Mouse (Mus musculus): Measurements from ENCODE around the gene Pigk. TPM values are rescaled to one million over a fixed set of nuclear protein-coding genes. Genes with fewer than 3 reads are reported as not detected.
"Not testable (repeated sequence)": the region's sequence is repeated elsewhere in the genome, so short reads cannot be mapped to it uniquely, and the experiment has no call there.

Gene Pigk
- polyA plus RNA-seq, 1 experiment from 2014 or later = 37.5 TPM

DNA sequence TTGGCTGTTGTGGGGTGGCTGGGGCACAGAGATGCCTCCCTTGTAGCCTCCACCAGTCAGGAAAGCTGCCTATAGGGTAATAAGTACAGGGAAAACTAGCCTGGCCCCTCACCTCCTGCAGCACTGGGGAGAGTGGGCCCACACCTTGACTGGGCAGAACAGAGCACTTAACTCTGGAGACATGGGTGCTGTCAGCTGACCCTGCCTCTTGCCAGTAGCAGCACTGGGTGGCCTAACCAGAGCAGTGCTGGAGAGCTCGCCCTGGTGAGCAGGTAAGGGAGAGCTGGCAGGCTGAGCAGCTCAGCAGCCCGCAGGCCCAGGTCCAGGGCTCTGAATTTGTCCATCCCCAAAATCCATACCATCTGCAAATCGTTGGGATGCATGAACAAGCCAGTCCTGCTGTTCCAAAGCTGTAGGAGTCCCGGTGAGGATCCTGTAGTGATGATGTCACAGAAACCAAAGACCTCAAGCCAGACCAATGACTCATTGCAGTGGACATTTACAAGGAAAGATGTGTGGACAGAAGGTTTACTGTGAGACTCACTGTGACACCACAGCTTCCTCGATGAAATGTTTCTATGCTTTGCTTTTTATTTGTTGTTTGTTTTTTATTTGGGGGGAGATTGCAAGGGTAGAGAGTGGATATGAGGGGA lies 74.5 kb downstream of the Pigk start:
- H3K36me3 ChIP-seq (ENCODE audit: control insufficient read depth, insufficient read depth, low read length); H3K9me3 ChIP-seq (replicated peaks; ENCODE audit: control insufficient read depth, low read length); H3K4me1 ChIP-seq (ENCODE audit: control insufficient read depth, insufficient read depth, low read length); H3K9ac ChIP-seq (ENCODE audit: low read depth, low read length); H3K4me3 ChIP-seq (ENCODE audit: low read depth, low read length); ATAC-seq (replicated peaks; ENCODE audit: insufficient number of reproducible peaks, low FRiP score, low TSS enrichment); H3K27ac ChIP-seq (ENCODE audit: low read depth, low read length); H3K4me2 ChIP-seq; H3K27me3 ChIP-seq (ENCODE audit: control insufficient read depth, insufficient read depth, low read length): not testable (repeated sequence)
- WGBS (ENCODE audit: insufficient replicate concordance) = 80% methylated on average over 5 of the region's 5 CpGs

DNA sequence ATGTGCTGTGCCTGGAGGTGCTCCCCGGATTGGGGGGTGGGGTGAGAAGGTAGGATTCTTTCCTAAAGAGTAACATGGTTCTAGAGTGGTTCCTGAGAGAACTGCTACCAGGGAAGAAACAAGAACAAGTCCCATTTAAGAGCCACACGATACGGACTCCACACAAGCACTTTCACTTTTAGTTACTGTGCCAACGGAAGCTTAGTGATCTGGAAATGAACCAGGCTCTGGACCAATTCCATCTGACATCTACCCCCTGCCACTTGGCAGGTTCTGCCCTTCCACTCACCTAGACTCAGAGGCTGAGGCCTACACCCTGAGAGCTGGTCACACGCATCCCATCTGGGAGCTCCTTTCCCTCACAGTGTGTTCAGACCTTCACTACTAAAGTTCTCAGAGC lies 78.7 kb downstream of the Pigk start:
- no peak for ATAC-seq (replicated peaks; ENCODE audit: insufficient number of reproducible peaks, low FRiP score, low TSS enrichment)
- H3K36me3 ChIP-seq (ENCODE audit: control insufficient read depth, insufficient read depth, low read length) = peaks cover 2% of the 10 kb centered on the region; the same call in 1 of the 2 replicates
- H3K4me3 ChIP-seq (ENCODE audit: low read depth, low read length) = no peak overlapping the region
- H3K27ac ChIP-seq (ENCODE audit: low read depth, low read length) = no peak overlapping the region
- no peaks in the 10 kb centered on the region for H3K27me3 ChIP-seq (ENCODE audit: control insufficient read depth, insufficient read depth, low read length)
- H3K9ac ChIP-seq (ENCODE audit: low read depth, low read length) = no peak overlapping the region
- H3K9me3 ChIP-seq (replicated peaks; ENCODE audit: control insufficient read depth, low read length) = no peaks in the 10 kb centered on the region
- 84% methylated on average over 5 of the region's 5 CpGs for WGBS (ENCODE audit: insufficient replicate concordance)
- no peak overlapping the region for H3K4me2 ChIP-seq
- H3K4me1 ChIP-seq (ENCODE audit: control insufficient read depth, insufficient read depth, low read length) = peaks cover 5% of the 10 kb centered on the region

DNA sequence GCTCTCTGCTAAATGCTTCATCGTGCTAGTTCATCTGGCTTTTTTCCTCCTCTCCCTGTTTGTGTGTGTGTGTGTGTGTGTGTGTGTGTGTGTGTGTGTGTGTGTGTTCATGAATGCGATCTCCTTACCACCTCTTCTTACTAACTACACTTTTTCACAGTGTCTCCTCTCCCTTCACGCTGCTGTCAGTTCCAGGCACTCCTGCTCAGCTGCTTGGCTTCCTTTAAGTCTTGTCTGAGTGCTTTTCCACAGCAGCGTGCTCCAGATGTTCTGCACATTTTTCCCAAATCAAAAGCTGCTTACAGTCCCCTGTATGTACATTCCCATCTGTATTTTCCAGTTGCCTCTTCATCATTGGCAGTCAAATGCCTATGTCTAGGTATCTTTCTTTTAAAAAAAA lies 79.1 kb downstream of the Pigk start:
- Histone ChIP-seq H3K9me3 (replicated peaks; ENCODE audit: control insufficient read depth, low read length) (no peaks in the 10 kb centered on the region), H3K4me2 (no peak overlapping the region), H3K4me3 (ENCODE audit: low read depth, low read length) (no peak overlapping the region), H3K4me1 (ENCODE audit: control insufficient read depth, insufficient read depth, low read length) (peaks cover 5% of the 10 kb centered on the region), H3K27me3 (ENCODE audit: control insufficient read depth, insufficient read depth, low read length) (no peaks in the 10 kb centered on the region), H3K27ac (ENCODE audit: low read depth, low read length) (no peak overlapping the region), H3K36me3 (ENCODE audit: control insufficient read depth, insufficient read depth, low read length) (peaks cover 2% of the 10 kb centered on the region; the same call in 1 of the 2 replicates), H3K9ac (ENCODE audit: low read depth, low read length) (no peak overlapping the region)
- no peak for ATAC-seq (replicated peaks; ENCODE audit: insufficient number of reproducible peaks, low FRiP score, low TSS enrichment)
- 84% methylated on average over 4 of the region's 4 CpGs for WGBS (ENCODE audit: insufficient replicate concordance)

DNA sequence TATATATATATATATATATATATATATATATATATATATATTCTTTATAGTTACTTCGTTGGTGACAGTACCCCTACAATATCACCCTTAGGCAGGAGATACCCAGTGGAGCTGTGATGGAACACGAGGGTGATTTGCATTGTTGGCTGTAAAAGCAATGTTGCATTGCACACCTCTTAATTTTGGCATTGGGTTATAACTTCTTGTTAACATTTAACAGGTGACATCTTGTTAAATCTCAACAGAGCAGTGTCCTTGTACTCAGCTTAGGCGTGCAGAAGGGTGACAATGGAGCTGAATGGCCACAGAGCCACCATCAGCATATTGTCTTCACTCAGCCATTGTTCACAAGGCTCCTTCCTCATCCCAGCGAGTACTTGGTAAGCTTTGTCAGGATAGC lies 82.3 kb downstream of the Pigk start:
- no peak overlapping the region for H3K9ac ChIP-seq (ENCODE audit: low read depth, low read length)
- 88% methylated on average over 4 of the region's 4 CpGs for WGBS (ENCODE audit: insufficient replicate concordance)
- no peak overlapping the region for H3K4me2 ChIP-seq
- no peaks in the 10 kb centered on the region for H3K27me3 ChIP-seq (ENCODE audit: control insufficient read depth, insufficient read depth, low read length)
- peaks cover 2% of the 10 kb centered on the region; the same call in 1 of the 2 replicates for H3K36me3 ChIP-seq (ENCODE audit: control insufficient read depth, insufficient read depth, low read length)
- 0 out of 2 replicates have a peak, but pooled peaks cover 3% of the 10 kb centered on the region for H3K9me3 ChIP-seq (replicated peaks; ENCODE audit: control insufficient read depth, low read length)
- no peak overlapping the region for H3K4me3 ChIP-seq (ENCODE audit: low read depth, low read length)
- H3K4me1 ChIP-seq (ENCODE audit: control insufficient read depth, insufficient read depth, low read length) = peaks cover 5% of the 10 kb centered on the region
- no peak for ATAC-seq (replicated peaks; ENCODE audit: insufficient number of reproducible peaks, low FRiP score, low TSS enrichment)
- no peak overlapping the region for H3K27ac ChIP-seq (ENCODE audit: low read depth, low read length)

DNA sequence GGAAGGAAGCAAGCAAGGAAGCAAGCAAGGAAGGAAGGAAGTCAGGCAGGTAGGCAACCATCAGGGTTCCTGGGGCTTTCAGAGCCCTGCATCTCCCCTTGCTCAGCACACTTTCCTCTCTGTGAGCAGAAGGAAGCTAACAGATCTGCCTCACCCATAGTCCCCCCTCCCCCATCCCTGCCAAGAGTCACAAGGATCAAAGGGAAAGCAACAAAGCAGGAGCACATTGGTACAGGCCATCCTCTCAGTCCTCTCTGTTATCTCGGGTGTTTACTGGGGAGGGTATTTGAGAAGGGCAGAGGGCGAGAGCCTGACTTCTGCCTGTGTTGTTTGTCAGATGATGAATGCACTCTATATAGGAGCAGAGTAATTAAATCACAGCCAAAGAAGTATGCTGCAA lies 83.5 kb downstream of the Pigk start:
- no peak for ATAC-seq (replicated peaks; ENCODE audit: insufficient number of reproducible peaks, low FRiP score, low TSS enrichment)

DNA sequence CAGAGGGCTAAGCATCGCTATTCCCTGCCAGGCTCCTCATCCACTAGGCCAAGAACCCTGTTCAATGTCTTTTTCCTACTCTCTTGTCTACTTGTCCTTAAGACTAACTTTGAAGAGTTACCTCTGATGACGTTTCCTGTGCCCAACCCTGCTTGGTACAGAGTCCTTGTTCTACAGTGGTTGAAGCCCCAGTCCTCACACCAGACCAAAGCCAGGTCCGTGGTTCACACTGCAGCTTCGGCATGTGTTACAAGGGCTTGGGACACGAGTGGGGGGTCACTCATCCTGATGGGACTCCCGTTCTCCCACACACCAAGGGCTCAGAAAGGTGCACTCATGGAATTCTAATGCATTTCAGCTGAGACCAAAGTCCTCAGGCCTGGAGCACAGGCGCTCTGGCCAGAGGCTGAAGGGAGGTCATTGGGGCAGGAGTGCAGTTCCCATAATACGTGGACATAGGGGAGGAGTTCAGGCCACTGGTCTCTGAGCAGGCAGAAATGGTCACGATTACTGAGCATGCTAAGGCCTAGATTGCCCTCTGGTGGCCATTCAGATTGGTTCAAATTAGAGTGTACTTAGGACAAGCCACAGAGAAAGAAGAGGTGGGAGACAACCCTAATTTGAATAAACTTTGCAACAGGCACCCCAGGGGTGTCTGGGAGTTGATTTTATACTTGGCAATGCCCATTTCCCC lies 86.0 kb downstream of the Pigk start:
- Histone ChIP-seq H3K4me2 (no peak overlapping the region), H3K36me3 (ENCODE audit: control insufficient read depth, insufficient read depth, low read length) (no peaks in the 10 kb centered on the region), H3K27ac (ENCODE audit: low read depth, low read length) (no peak overlapping the region), H3K4me1 (ENCODE audit: control insufficient read depth, insufficient read depth, low read length) (peaks cover 5% of the 10 kb centered on the region), H3K4me3 (ENCODE audit: low read depth, low read length) (no peak overlapping the region), H3K27me3 (ENCODE audit: control insufficient read depth, insufficient read depth, low read length) (no peaks in the 10 kb centered on the region), H3K9me3 (replicated peaks; ENCODE audit: control insufficient read depth, low read length) (0 out of 2 replicates have a peak, but pooled peaks cover 3% of the 10 kb centered on the region), H3K9ac (ENCODE audit: low read depth, low read length) (no peak overlapping the region)
- ATAC-seq (replicated peaks; ENCODE audit: insufficient number of reproducible peaks, low FRiP score, low TSS enrichment) = no peak
- 78% methylated on average over 9 of the region's 9 CpGs for WGBS (ENCODE audit: insufficient replicate concordance)

More for the DNA sequence above, 83.5 kb downstream of the Pigk start:
- Histone ChIP-seq H3K36me3 (ENCODE audit: control insufficient read depth, insufficient read depth, low read length) (peaks cover 2% of the 10 kb centered on the region; the same call in 1 of the 2 replicates), H3K4me1 (ENCODE audit: control insufficient read depth, insufficient read depth, low read length) (peaks cover 5% of the 10 kb centered on the region), H3K9ac (ENCODE audit: low read depth, low read length) (no peak overlapping the region), H3K9me3 (replicated peaks; ENCODE audit: control insufficient read depth, low read length) (0 out of 2 replicates have a peak, but pooled peaks cover 3% of the 10 kb centered on the region), H3K27ac (ENCODE audit: low read depth, low read length) (no peak overlapping the region), H3K4me2 (no peak overlapping the region), H3K27me3 (ENCODE audit: control insufficient read depth, insufficient read depth, low read length) (no peaks in the 10 kb centered on the region), H3K4me3 (ENCODE audit: low read depth, low read length) (no peak overlapping the region)
- 17% methylated on average over 2 of the region's 2 CpGs for WGBS (ENCODE audit: insufficient replicate concordance)

DNA sequence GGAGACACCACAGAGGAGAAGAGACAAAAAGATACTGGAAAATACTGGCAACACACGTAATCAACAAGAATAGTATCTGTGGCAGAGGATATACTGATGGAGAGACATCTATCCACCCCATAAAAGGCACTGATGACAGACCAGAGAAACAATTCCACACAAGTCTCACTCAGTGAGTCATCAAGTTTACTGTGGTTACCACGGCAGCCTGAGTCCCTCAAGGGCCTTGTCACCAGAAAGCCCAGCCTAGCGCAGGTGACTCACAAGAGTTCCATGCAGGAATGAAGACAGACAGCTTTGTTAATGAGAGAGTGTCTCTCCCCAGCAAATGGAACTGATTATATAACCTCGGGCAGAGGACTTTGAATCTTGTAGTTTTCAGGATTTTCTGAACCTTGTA lies 100.0 kb downstream of the Pigk start:
- whole genome bisulfite sequencing (ENCODE audit: insufficient replicate concordance) = 42% methylated on average over 4 of the region's 4 CpGs

DNA sequence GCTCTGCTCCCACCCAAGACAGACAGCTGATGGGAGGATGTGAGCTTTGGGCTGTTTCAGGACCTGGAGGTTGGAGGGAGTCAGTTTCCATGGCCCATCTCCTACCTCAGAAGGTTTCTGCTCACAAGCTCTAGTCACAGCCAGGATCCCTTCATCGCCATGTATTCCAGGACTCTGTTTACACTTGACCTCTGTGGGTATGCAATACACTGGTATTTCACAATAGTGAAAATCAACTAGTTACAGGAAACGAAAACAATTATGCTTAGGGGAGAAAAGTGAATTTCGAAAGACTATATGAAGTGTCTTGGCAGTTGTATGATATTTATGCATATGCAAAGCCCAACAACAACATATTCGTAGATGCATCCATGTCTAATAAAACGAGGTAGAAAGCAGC lies 101.2 kb downstream of the Pigk start:
- 80% methylated on average over 5 of the region's 5 CpGs for WGBS (ENCODE audit: insufficient replicate concordance)
- H3K4me2 ChIP-seq = no peak overlapping the region
- no peak overlapping the region for H3K4me3 ChIP-seq (ENCODE audit: low read depth, low read length)
- H3K36me3 ChIP-seq (ENCODE audit: control insufficient read depth, insufficient read depth, low read length) = no peaks in the 10 kb centered on the region
- H3K9me3 ChIP-seq (replicated peaks; ENCODE audit: control insufficient read depth, low read length) = no peaks in the 10 kb centered on the region
- no peaks in the 10 kb centered on the region for H3K27me3 ChIP-seq (ENCODE audit: control insufficient read depth, insufficient read depth, low read length)
- H3K9ac ChIP-seq (ENCODE audit: low read depth, low read length) = no peak overlapping the region
- H3K4me1 ChIP-seq (ENCODE audit: control insufficient read depth, insufficient read depth, low read length) = no peaks in the 10 kb centered on the region
- no peak for ATAC-seq (replicated peaks; ENCODE audit: insufficient number of reproducible peaks, low FRiP score, low TSS enrichment)
- H3K27ac ChIP-seq (ENCODE audit: low read depth, low read length) = no peak overlapping the region

More for the DNA sequence above, 100.0 kb downstream of the Pigk start:
- H3K4me1 ChIP-seq (ENCODE audit: control insufficient read depth, insufficient read depth, low read length) = no peaks in the 10 kb centered on the region
- no peaks in the 10 kb centered on the region for H3K27me3 ChIP-seq (ENCODE audit: control insufficient read depth, insufficient read depth, low read length)
- no peak overlapping the region for H3K4me2 ChIP-seq
- no peaks in the 10 kb centered on the region for H3K9me3 ChIP-seq (replicated peaks; ENCODE audit: control insufficient read depth, low read length)
- H3K9ac ChIP-seq (ENCODE audit: low read depth, low read length) = no peak overlapping the region
- H3K36me3 ChIP-seq (ENCODE audit: control insufficient read depth, insufficient read depth, low read length) = no peaks in the 10 kb centered on the region
- no peak for ATAC-seq (replicated peaks; ENCODE audit: insufficient number of reproducible peaks, low FRiP score, low TSS enrichment)
- H3K27ac ChIP-seq (ENCODE audit: low read depth, low read length) = no peak overlapping the region
- H3K4me3 ChIP-seq (ENCODE audit: low read depth, low read length) = no peak overlapping the region

All from heart, embryonic 11.5 days (tissue).